Mouse (Mus musculus) ES-Bruce4 (cell line): ENCODE results near the gene Pex11b.

Source experiments
- EP300 ChIP-seq: IDR thresholded peaks from 2 replicates; pipeline ENCODE4 v1.6.1; 2011; ENCODE audit warnings: low read depth, low read length; ENCODE audit not compliant: insufficient read depth
- POLR2A ChIP-seq: IDR thresholded peaks from one replicate; pipeline ENCODE4 v1.8.1; 2011; ENCODE audit warnings: low read length; ENCODE audit not compliant: insufficient read depth

GRCm38 (mm10) chr3:96595661-96596060 is 39.5 kb upstream of the Pex11b start:
- no peak for TF ChIP-seq EP300
- TF ChIP-seq POLR2A = no peak
